Mouse (Mus musculus) c-Kit-positive CD71-positive TER-119-negative erythroid progenitor cells, embryonic 14.5 days (primary cell): ENCODE data around the gene Foxm1.
"Not testable (repeated sequence)": the region's sequence is repeated elsewhere in the genome, so short reads cannot be mapped to it uniquely, and the experiment has no call there.

Experiments used
- DNase-seq: peaks from one replicate; pipeline ENCODE4 v3.0.0-alpha.2; 2013; ENCODE audit warnings: low read depth

Foxm1 gene

DNA sequence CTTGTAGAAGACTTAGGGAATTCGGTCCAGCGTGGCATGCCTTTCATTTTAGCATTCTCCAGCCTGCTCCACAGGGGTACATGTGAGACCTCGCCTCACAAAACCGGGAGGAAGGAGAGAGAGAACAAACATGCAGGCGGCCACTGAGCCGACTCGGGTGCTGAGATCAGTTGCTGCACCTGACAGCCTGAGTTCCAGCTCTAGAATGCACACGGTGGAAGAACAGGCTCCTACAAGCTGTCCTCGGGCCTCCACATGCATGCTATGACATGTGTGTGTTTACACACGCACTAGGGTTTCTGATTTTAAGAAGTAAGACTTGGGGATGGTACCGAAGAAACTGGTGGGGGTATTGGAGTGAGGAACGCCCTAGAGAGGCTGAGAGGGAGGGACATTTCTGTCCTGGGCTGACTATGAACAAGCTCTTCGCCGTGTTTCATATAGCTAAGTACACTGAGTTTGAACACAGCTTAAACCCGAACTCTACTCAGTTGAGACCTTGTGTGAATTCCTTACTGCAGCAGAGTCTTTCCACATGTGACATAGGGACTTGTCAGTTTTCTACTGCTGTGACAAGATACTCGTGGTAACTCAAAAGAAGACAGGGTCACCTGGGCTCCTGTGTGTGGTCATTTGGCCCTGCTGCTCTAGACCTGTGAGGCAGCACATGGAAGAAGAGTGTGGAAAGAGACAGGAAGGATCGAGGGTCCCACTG is 13.8 kb downstream of the Foxm1 start:
- no peak for DNase-seq

GRCm38 (mm10) chr6:128379636-128380035 is 16.9 kb downstream of the Foxm1 start:
- DNase-seq = no peak

DNA sequence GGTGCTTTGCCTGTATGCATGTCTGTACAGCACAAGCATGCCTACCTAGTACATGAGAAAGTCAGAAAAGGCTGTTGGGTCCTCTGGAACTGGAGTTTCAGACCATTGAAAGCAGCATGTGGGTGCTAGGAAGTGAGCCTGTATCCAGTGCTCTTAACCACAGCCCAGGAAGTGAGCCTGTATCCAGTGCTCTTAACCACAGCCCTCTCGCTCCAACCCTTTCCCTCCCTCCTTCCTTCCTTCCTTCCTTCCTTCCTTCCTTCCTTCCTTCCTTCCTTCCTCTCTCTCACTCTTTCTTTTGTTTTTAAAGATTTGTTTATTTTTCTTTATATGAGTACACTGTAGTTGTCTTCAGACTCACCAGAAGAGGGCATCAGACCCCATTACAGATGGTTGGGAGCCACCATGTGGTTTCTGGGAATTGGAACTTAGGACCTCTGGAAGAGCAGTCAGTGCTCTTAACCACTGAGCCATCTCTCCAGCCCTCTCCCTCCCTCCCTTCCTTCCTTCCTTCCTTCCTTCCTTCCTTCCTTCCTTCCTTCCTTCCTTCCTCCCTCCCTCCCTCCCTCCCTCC is 17.9 kb downstream of the Foxm1 start:
- not testable (repeated sequence) for DNase-seq

GRCm38 (mm10) chr6:128381254-128381653 is 18.5 kb downstream of the Foxm1 start:
- no peak for DNase-seq

- no peak for DNase-seq
These were observed 21.0 kb downstream of the Foxm1 start for GRCm38 (mm10) chr6:128383752-128384151.

GRCm38 (mm10) chr6:128385026-128385425 is 22.3 kb downstream of the Foxm1 start:
- DNase-seq = no peak

- DNase-seq = no peak
These were observed 26.4 kb downstream of the Foxm1 start for GRCm38 (mm10) chr6:128389185-128389584.

- DNase-seq = no peak
These were observed 27.9 kb downstream of the Foxm1 start for GRCm38 (mm10) chr6:128390683-128391082.

GRCm38 (mm10) chr6:128397574-128398261 is 35.0 kb downstream of the Foxm1 start:
- DNase-seq = no peak

GRCm38 (mm10) chr6:128398996-128399395 is 36.2 kb downstream of the Foxm1 start, which contains the start of gene Nrip2:
Gene Nrip2 (plus strand): TSS chr6:128399296.
- DNase-seq = no peak

- DNase-seq = no peak
These were observed 36.8 kb downstream of the Foxm1 start for GRCm38 (mm10) chr6:128399421-128400185.

DNA sequence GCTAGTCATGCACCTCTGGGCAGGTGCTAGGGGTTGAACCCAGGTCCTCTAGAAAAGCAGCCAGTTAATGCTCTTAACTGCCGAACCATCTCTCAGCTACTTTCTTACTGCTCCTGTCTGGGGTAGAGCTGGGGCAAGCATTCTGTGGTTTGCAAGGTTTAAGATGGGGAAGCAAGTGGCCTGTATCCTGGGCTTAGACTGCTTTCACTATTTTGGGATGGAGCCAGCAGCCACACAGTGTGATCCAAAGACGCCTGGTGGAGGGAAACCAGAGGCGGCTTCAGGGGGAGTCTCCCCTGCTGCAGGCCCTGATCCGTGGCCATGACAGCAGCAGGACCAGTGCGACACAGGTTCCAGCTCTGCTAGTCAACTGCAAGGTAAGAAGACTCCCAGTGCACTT is 41.9 kb downstream of the Foxm1 start:
- DNase-seq = no peak

- DNase-seq = no peak
These were observed 45.9 kb downstream of the Foxm1 start for GRCm38 (mm10) chr6:128408544-128409125.

DNA sequence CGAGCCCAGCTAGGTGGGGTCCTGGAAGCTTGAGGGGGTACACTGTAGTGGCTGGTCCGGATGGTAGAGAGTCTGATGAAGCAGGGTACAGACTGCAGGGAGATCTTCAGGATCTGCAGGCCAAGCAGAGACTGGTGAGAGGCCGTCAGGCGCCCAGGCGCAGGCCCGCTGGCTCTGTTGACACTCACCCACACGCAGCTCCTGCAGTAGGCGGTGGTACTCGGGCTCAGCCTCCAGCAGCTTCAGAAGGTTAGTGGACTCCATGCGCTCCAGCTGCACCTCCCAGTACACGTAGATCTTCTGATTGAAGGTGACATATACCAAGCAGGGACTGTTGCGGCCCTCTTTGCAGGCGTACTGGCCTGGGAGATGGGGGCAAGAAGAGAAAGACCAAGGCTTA is 47.5 kb downstream of the Foxm1 start:
- DNase-seq = no peak

GRCm38 (mm10) chr6:128411115-128411514 is 48.3 kb downstream of the Foxm1 start:
- peak; percentile 57 for DNase-seq

- DNase-seq = no peak
These were observed 53.4 kb downstream of the Foxm1 start for GRCm38 (mm10) chr6:128416169-128416568.

DNA sequence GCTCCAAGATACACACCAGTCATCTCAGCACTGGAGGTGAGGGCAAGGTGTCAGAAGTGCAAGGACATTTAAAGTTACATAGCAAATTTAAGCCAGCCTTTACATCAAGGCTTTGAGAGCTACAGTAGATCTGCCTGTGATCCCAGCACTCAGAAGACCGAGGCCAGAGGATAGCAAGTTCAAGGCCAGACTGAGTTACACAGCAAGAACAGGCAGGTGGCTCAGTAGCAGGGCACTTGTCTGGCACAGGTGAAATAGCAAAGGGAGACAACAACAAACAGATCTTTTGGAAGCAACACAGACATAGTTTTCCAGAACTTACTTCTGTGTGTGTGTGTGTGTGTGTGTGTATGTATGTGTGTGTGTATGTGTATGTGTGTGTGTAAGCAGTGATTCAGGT is 55.3 kb downstream of the Foxm1 start:
- no peak for DNase-seq

- DNase-seq = no peak
These were observed 58.3 kb downstream of the Foxm1 start for GRCm38 (mm10) chr6:128421036-128421435.

GRCm38 (mm10) chr6:128421480-128421879 is 58.7 kb downstream of the Foxm1 start:
- DNase-seq = no peak

DNA sequence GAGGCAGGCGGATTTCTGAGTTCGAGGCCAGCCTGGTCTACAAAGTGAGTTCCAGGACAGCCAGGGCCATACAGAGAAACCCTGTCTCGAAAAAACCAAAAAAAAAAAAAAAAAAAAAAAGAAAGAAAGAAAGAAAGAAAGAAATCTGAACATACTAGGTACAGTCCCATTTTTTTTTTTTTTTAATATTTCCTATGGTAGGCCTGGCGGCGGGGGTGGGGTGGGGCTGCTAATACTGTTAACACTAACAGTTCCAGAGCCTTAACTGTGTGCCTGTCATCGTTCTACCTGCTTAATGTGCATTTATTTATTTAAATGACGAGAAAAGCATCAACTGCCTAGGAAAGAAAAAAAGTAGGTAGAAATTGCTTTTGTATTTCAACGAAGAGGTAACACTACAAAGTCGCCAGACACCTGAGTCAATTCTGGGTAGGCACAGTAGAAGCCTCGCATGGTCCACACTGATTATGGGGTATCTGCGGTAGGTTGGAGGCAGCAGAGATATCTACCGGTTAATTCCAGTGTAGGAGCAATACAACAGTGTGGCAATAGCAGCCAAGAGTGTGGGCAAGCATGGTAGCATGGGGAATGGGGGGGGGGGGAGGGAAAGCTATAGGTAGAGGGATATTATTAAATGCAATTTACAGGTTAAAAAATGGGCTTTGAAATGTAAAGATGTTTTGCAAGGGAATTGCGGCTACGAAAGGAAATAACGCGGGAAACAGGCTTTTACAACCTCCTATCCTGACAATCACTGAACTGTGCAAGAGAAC is 60.9 kb downstream of the Foxm1 start:
- peak; percentile 65 for DNase-seq

GRCm38 (mm10) chr6:128424269-128425019 is 61.7 kb downstream of the Foxm1 start, which contains the start of gene Itfg2:
Gene Itfg2 (minus strand): TSS chr6:128424931.
- DNase-seq = peak; percentile 95
